Mouse (Mus musculus): ENCODE measurements around the gene Noxa1. TPM values are rescaled to one million over a fixed set of nuclear protein-coding genes. Genes with fewer than 3 reads are reported as not detected.

The Noxa1 gene
- total and polyA plus RNA-seq, 3 experiments, result 5.0 to 6.4 (median 6.3) TPM

DNA sequence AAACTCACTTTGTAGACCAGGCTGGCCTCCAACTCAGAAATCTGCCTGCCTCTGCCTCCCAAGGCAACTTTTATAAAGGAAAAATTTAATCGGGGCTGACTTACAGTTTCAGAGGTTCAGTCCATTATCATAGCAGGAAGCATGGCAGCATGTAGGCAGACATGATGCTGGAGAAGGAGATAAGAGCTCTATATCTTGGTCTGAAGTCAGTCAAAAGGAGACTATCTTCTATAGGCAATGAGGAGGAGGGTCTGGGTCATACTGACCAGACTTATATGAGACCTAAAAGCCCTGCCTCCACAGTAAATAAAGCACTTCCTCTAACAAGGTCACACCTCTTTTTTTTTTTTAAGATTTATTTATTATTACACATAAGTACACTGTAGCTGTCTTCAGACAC lies 30.7 kb downstream of the Noxa1 start:
- Histone ChIP-seq H3K27ac (ENCODE audit: insufficient read depth, low read depth) (no peak overlapping the region), H3K27me3 (replicated peaks) (no peaks in the 10 kb centered on the region), H3K9me3 (replicated peaks; ENCODE audit: low read length) (no peaks in the 10 kb centered on the region), H3K79me2 (replicated peaks; ENCODE audit: control insufficient read depth, extremely low read depth, insufficient read depth, poor library complexity, severe bottlenecking) (no peaks in the 10 kb centered on the region), H3K4me3 (replicated peaks in 1 of 3; ENCODE audit: low read depth in 2 of 3, low read length in 2 of 3, poor library complexity in 1 of 3) (no peak overlapping the region), H3K9ac (ENCODE audit: insufficient read depth, low read depth) (no peak overlapping the region), H3K4me2 (ENCODE audit: insufficient read depth, low read depth, poor library complexity, severe bottlenecking) (no peak overlapping the region), H3K4me1 (ENCODE audit: control insufficient read depth in 1 of 2, insufficient read depth in 2 of 2) (peaks cover 2 to 16% of the 10 kb centered on the region in 2 experiments; a peak in 2 of 4 replicates), H3K36me3 (replicated peaks in 1 of 2; ENCODE audit: control insufficient read depth in 1 of 2, insufficient read depth in 1 of 2, low read length in 1 of 2) (peaks cover 14 to 43% of the 10 kb centered on the region in 2 experiments)
- no peak for DNase-seq (ENCODE audit: extremely low read depth)
- in situ Hi-C loops (cut with MboI; ENCODE audit: low pct_ligation_motif_present, low pct_unique_long_range_greater_than_20kb, low sequenced_read_pairs), result no loop called here
- TF ChIP-seq GABPA (IDR thresholded peaks at IDR 0.05; ENCODE audit: insufficient replicate concordance, low read depth, low read length) (no peak), MEF2A (IDR thresholded peaks at IDR 0.05; ENCODE audit: borderline replicate concordance, low read depth, low read length) (no peak), ZKSCAN1 (IDR thresholded peaks at IDR 0.05; ENCODE audit: borderline replicate concordance, low read depth, low read length) (no peak), JUN (IDR thresholded peaks at IDR 0.05; ENCODE audit: insufficient read depth, low read depth, low read length) (no peak)
- dilution Hi-C loops (cut with MboI; ENCODE audit: extremely low pct_ligation_motif_present, extremely low pct_unique_long_range_greater_than_20kb, low sequenced_read_pairs), result no loop called here

DNA sequence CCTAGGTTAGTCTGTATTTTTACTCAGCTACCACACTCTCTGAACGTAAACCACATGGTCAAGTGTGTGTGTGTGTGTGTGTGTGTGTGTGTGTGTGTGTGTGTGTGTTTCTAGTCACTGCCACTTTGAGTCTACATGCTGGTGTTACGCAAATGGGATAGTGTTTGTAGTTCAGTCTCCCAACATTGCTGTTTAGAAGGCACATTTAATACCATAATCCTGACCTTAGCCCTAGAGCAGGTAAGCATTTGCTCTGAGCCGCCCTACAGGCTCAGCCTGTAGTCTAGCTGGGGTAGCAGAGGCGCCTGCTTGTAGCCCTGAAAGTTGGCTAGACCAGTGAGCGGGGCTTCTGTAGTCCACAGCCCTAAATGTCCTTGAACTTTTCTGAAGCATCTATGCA lies 31.4 kb downstream of the Noxa1 start:
- H3K9me3 ChIP-seq (replicated peaks; ENCODE audit: low read length), result no peaks in the 10 kb centered on the region
- H3K79me2 ChIP-seq (replicated peaks; ENCODE audit: control insufficient read depth, extremely low read depth, insufficient read depth, poor library complexity, severe bottlenecking), result no peaks in the 10 kb centered on the region
- H3K27ac ChIP-seq (ENCODE audit: insufficient read depth, low read depth), result no peak overlapping the region
- TF ChIP-seq RCOR1 (conservative IDR thresholded peaks at IDR 0.05; ENCODE audit: low read depth, low read length) (no peak), ELF1 (IDR thresholded peaks at IDR 0.05; ENCODE audit: low read depth, low read length) (no peak), GABPA (IDR thresholded peaks at IDR 0.05; ENCODE audit: insufficient replicate concordance, low read depth, low read length) (no peak), SIN3A (IDR thresholded peaks at IDR 0.05; ENCODE audit: low read length) (no peak), UBTF (IDR thresholded peaks at IDR 0.05; ENCODE audit: low read depth, low read length) (no peak), TBP (conservative IDR thresholded peaks at IDR 0.05; ENCODE audit: low read depth, low read length) (no peak), KAT2A (IDR thresholded peaks at IDR 0.05; ENCODE audit: insufficient replicate concordance, low read length) (no peak), HCFC1 (IDR thresholded peaks at IDR 0.05; ENCODE audit: low read depth, low read length) (no peak), CTCF (conservative IDR thresholded peaks at IDR 0.05 in 1 of 2, IDR thresholded peaks at IDR 0.05 in 1 of 2; ENCODE audit: low read depth in 2 of 2, low read length in 2 of 2) (no peak), ZKSCAN1 (IDR thresholded peaks at IDR 0.05; ENCODE audit: borderline replicate concordance, low read depth, low read length) (no peak), JUN (IDR thresholded peaks at IDR 0.05; ENCODE audit: insufficient read depth, low read depth, low read length) (no peak), MAFK (IDR thresholded peaks at IDR 0.05; ENCODE audit: insufficient replicate concordance, low read length) (no peak), MYC (IDR thresholded peaks at IDR 0.05; ENCODE audit: low read depth, low read length) (no peak), JUND (conservative IDR thresholded peaks at IDR 0.05; ENCODE audit: low read depth, low read length) (no peak), SMC3 (IDR thresholded peaks at IDR 0.05; ENCODE audit: low read depth, low read length) (no peak), PAX5 (IDR thresholded peaks at IDR 0.05; ENCODE audit: low read length) (no peak), USF2 (conservative IDR thresholded peaks at IDR 0.05; ENCODE audit: low read depth, low read length) (no peak), NRF1 (IDR thresholded peaks at IDR 0.05; ENCODE audit: low read depth, low read length) (no peak), RAD21 (IDR thresholded peaks at IDR 0.05; ENCODE audit: low read depth, low read length) (no peak)
- no peak overlapping the region for H3K4me3 ChIP-seq (replicated peaks in 1 of 3; ENCODE audit: low read depth in 2 of 3, low read length in 2 of 3, poor library complexity in 1 of 3)
- DNase-seq (ENCODE audit: extremely low read depth), result no peak
- H3K36me3 ChIP-seq (replicated peaks in 1 of 2; ENCODE audit: control insufficient read depth in 1 of 2, insufficient read depth in 1 of 2, low read length in 1 of 2), result peaks cover 14 to 51% of the 10 kb centered on the region in 2 experiments
- H3K27me3 ChIP-seq (replicated peaks), result no peaks in the 10 kb centered on the region
- H3K9ac ChIP-seq (ENCODE audit: insufficient read depth, low read depth), result no peak overlapping the region
- peaks cover 2 to 16% of the 10 kb centered on the region in 2 experiments; a peak in 2 of 4 replicates for H3K4me1 ChIP-seq (ENCODE audit: control insufficient read depth in 1 of 2, insufficient read depth in 2 of 2)
- in situ Hi-C loops (cut with MboI; ENCODE audit: low pct_ligation_motif_present, low pct_unique_long_range_greater_than_20kb, low sequenced_read_pairs) (no loop called here), dilution Hi-C loops (cut with MboI; ENCODE audit: extremely low pct_ligation_motif_present, extremely low pct_unique_long_range_greater_than_20kb, low sequenced_read_pairs) (no loop called here)
- no peak overlapping the region for H3K4me2 ChIP-seq (ENCODE audit: insufficient read depth, low read depth, poor library complexity, severe bottlenecking)

Data from CH12.LX (cell line).